Mouse (Mus musculus) spleen, adult 2 months (tissue): ENCODE results near the gene Ptprt. TPM values are rescaled to one million over a fixed set of nuclear protein-coding genes. Genes with fewer than 3 reads are reported as not detected.

ENCODE experiments used
- DNase-seq, 2 experiments: peaks; one replicate each; pipeline versions ENCODE4 v3.0.0 to v3.0.0-alpha.2; 2012 to 2021; ENCODE audit warnings: low spot score in 2 of 2, low read depth in 1 of 2
- H3K27ac ChIP-seq: fragments of 200-500 bp; 2 replicates; pipeline ENCODE4 v1.5.1; 2012; ENCODE audit warnings: low read length, inconsistent platforms; ENCODE audit not compliant: insufficient read depth
- H3K27me3 ChIP-seq: fragments of 200-500 bp; 2 replicates; pipeline ENCODE4 v1.6.1; 2012; ENCODE audit warnings: mild to moderate bottlenecking, moderate library complexity, low read length, inconsistent platforms; ENCODE audit not compliant: control insufficient read depth, insufficient read depth
- H3K36me3 ChIP-seq: fragments of 200-500 bp; 2 replicates; pipeline ENCODE4 v1.6.1; 2012; ENCODE audit warnings: mild to moderate bottlenecking, low read length, inconsistent platforms; ENCODE audit not compliant: control insufficient read depth, insufficient read depth
- H3K4me1 ChIP-seq: fragments of 200-500 bp; 2 replicates; pipeline ENCODE4 v1.6.1; 2011; ENCODE audit warnings: inconsistent platforms; ENCODE audit not compliant: control insufficient read depth, insufficient read depth, insufficient read length
- H3K4me3 ChIP-seq: fragments of 200-500 bp; 2 replicates; pipeline ENCODE4 v1.5.1; 2011; ENCODE audit warnings: mild to moderate bottlenecking, inconsistent platforms; ENCODE audit not compliant: insufficient read depth, insufficient read length; ENCODE audit errors: extremely low read depth
- CTCF ChIP-seq: fragments of 200-500 bp; IDR thresholded peaks from 2 replicates; pipeline ENCODE4 v1.5.1; 2011; ENCODE audit warnings: mild to moderate bottlenecking, inconsistent platforms; ENCODE audit not compliant: insufficient read depth, insufficient read length, insufficient replicate concordance; ENCODE audit errors: extremely low read depth
- POLR2A ChIP-seq: fragments of 200-500 bp; IDR thresholded peaks from 2 replicates; pipeline ENCODE4 v1.6.1; 2011; ENCODE audit warnings: low read depth, low read length, inconsistent platforms
- WGBS: fragments of 180-500 bp; shearing (Covaris S2); methylation state at CpG from one replicate; pipeline ENCODE4 v1.1.7; 2018; 5-methylcytosine and 5-hydroxymethylcytosine counted together
- polyA plus RNA-seq: library from polyadenylated mRNA; depleted of rRNA; stranded (reverse); fragments of >200 nt; gene quantifications from 2 replicates; pipeline ENCODE4 v1.2.3, GENCODE M21; 2012

Gene Ptprt
- polyA plus RNA-seq, 1 experiment = 0.25 TPM

- no peak for DNase-seq
- Histone ChIP-seq H3K4me1 (no peaks in the 10 kb centered on the region), H3K27me3 (no peaks in the 10 kb centered on the region), H3K4me3 (no peak overlapping the region), H3K36me3 (no peaks in the 10 kb centered on the region), H3K27ac (no peak overlapping the region)
- TF ChIP-seq POLR2A (no peak), CTCF (no peak)
- WGBS = 17% methylated on average over 6 of the region's 6 CpGs
These were observed 21.7 kb upstream of the Ptprt start for GRCm38 (mm10) chr2:162682674-162683073.

DNA sequence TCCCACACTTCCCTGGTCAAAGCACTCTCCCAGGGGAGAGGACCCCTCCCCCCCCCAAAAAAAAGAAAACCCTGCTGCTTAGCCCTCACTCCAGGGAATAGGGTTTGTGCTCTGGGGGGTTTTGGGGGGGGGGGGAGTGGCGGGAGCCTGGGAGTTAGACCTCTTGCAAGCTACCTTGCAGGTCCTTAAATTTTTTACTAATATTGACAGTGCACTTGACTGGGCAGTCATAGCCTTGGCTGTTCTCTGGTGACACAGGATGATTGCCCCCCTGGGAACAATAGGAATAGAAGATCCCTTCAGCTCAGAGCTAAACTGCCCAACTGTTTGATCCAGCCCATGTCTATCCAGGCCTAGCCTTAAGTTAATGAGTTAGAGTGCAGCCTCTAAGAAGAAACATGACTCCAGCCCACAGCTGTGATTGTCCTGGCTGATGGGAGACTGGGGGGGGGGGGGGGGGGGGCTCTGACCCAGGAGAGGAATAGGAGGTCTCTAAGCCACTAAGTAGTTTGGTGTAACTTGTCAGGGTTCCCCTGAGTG lies 1.6 kb upstream of the Ptprt start:
- H3K4me3 ChIP-seq = no peak overlapping the region
- 8% methylated on average over 1 of the region's 1 CpGs for WGBS
- H3K27ac ChIP-seq = no peak overlapping the region
- peaks cover 7% of the 10 kb centered on the region for H3K27me3 ChIP-seq
- TF ChIP-seq POLR2A = no peak
- no peaks in the 10 kb centered on the region for H3K4me1 ChIP-seq
- no peaks in the 10 kb centered on the region for H3K36me3 ChIP-seq
- no peak for DNase-seq

DNA sequence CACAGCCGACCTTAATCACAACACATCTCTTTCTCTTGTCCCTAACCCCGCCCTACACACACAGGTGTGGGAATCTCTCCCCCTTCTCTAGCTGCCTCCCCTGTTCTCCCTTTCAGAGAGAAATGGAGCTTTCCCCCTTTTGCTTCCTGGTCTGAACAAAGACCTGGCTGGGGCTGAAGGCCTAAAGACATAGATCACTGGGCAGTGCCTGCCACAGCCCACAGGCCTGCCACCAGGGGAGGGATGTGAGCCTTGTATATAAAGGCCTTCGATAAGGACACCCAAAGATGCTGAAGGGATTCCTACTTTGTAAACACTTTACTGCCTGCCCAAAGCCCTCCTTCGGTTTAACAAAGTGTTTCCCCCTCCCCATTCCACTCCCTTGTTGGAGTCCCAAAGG lies 786 bp upstream of the Ptprt start:
- H3K27me3 ChIP-seq = peaks cover 7% of the 10 kb centered on the region
- H3K4me1 ChIP-seq = no peaks in the 10 kb centered on the region
- no peaks in the 10 kb centered on the region for H3K36me3 ChIP-seq
- no peak overlapping the region for H3K4me3 ChIP-seq
- DNase-seq = no peak
- WGBS = 12% methylated on average over 4 of the region's 4 CpGs
- H3K27ac ChIP-seq = no peak overlapping the region
- TF ChIP-seq POLR2A (no peak), CTCF (no peak)

DNA sequence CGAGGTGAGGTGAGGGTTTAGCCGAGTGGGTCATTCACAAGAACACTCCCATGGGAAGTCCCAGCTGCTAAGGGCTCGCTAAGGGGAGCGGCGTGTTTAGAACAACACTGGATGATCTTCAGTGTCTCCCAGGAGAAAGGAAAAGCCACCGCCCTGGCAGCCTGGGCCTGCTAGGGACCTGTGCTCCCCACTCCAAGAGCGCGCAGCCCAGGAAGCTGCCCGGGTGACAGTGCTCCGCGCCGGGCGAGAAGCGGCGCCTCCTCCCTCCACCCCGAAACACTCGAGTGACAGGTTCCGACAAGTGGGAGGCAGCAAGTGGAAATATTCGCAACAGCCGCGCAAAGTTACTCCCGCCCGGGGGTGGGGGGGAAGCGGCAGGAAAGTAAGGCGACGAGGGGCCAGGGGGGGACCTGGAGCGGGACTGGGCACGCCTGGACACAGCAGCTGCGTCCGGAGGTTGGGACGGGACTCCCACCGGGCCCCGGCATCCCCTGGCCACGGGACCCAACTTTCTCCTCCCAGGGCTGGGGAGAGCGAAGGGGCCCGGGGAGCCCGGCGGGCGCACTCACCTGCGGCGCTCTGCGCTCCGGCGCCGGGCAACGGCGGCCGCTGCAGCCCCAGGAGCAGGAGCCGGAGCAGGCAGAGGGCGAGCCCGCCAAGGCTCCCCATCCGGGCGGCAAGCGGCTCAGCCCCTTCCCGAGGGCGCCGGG lies 561 bp downstream of the Ptprt start:
- Histone ChIP-seq H3K4me1 (no peaks in the 10 kb centered on the region), H3K27ac (no peak overlapping the region), H3K27me3 (peaks cover 7% of the 10 kb centered on the region), H3K36me3 (no peaks in the 10 kb centered on the region), H3K4me3 (no peak overlapping the region)
- 6% methylated on average over 57 of the region's 57 CpGs for WGBS
- no peak for TF ChIP-seq CTCF
- TF ChIP-seq POLR2A = no peak
- no peak for DNase-seq

- Histone ChIP-seq H3K36me3 (no peaks in the 10 kb centered on the region), H3K27ac (no peak overlapping the region), H3K4me1 (no peaks in the 10 kb centered on the region), H3K4me3 (no peak overlapping the region), H3K27me3 (peaks cover 7% of the 10 kb centered on the region)
- no peak for TF ChIP-seq POLR2A
- peak; percentile 74 for TF ChIP-seq CTCF
- 1% methylated on average over 18 of the region's 18 CpGs for WGBS
- no peak for DNase-seq
These were observed 1.9 kb downstream of the Ptprt start for GRCm38 (mm10) chr2:162658997-162659396.

DNA sequence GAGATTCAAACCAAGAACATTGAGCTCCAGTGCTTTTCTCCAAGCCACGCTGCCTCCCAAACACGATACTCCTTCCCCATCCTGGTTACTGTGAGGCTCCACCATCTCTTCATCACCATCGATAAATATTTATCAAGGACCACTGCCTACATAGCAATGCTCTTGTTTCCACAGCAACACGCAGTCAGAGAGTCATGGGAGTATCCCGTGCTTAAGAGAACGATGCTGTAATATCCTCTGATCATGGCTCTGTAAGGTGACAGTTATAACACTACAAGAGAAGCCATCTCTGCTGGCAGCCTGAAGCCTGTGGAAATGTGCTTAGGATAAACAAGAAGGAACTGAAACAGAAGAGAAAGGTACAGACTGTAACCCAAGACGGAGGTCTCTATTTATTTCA lies 3.4 kb downstream of the Ptprt start:
- Histone ChIP-seq H3K4me1 (no peaks in the 10 kb centered on the region), H3K27ac (no peak overlapping the region), H3K27me3 (peaks cover 7% of the 10 kb centered on the region), H3K4me3 (no peak overlapping the region), H3K36me3 (no peaks in the 10 kb centered on the region)
- TF ChIP-seq POLR2A (no peak), CTCF (no peak)
- 58% methylated on average over 7 of the region's 7 CpGs for WGBS
- no peak for DNase-seq

GRCm38 (mm10) chr2:162654416-162654815 lies 6.5 kb downstream of the Ptprt start:
- no peak for DNase-seq
- Histone ChIP-seq H3K27me3 (no peaks in the 10 kb centered on the region), H3K36me3 (no peaks in the 10 kb centered on the region), H3K27ac (no peak overlapping the region), H3K4me3 (no peak overlapping the region), H3K4me1 (no peaks in the 10 kb centered on the region)
- WGBS = 88% methylated on average over 4 of the region's 4 CpGs
- TF ChIP-seq POLR2A (no peak), CTCF (no peak)
